Mouse (Mus musculus): ENCODE results near the gene Ralgapa2. TPM values are rescaled to one million over a fixed set of nuclear protein-coding genes. Genes with fewer than 3 reads are reported as not detected.

Ralgapa2 gene
- polyA plus RNA-seq, 1 experiment from 2014 or later: 8.7 TPM

DNA sequence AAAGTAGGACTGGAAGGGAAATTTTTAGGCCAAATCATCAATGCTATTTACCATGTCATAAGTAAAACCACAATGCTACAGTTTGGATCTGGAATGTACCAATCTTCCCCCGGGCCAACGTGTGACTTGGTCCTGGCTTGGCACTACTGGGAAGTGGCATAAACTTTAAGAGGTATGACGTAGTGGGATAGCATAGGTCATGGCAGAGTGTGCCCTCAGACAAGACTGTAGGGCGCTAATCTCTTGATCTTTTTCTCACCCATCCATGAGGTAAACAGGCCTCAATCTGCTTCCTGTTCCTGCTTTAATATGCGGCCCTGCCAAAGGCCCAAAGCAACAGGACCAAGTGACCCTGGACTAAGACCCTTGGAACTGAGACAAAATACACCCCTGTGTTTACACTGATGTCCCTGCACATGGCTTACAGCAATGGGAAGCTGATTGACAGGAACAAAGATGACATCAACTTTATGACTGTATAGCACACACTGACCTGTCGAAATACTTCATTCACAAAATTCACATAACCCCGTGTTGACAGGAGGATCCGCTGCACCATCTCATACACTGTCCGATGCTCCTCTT, 68.8 kb downstream of the Ralgapa2 start:
- Histone ChIP-seq H3K27me3 (ENCODE audit: insufficient read depth, low read length) (no peaks in the 10 kb centered on the region), H3K9me3 (ENCODE audit: low read depth, low read length) (no peaks in the 10 kb centered on the region), H3K4me2 (no peak overlapping the region), H3K4me1 (ENCODE audit: insufficient read depth) (no peaks in the 10 kb centered on the region), H3K36me3 (ENCODE audit: insufficient read depth) (no peaks in the 10 kb centered on the region), H3K4me3 (ENCODE audit: low read depth, low read length) (no peak overlapping the region), H3K9ac (no peak overlapping the region), H3K27ac (ENCODE audit: low read depth) (no peak overlapping the region)
- WGBS: 84% methylated on average over 9 of the region's 9 CpGs
- ATAC-seq (ENCODE audit: insufficient read depth) (no peak), DNase-seq (no peak)
- TF ChIP-seq CTCF (IDR thresholded peaks at IDR 0.05; ENCODE audit: low read depth): no peak

- no peaks in the 10 kb centered on the region for H3K4me1 ChIP-seq (ENCODE audit: insufficient read depth)
- H3K9ac ChIP-seq: no peak overlapping the region
- H3K27me3 ChIP-seq (ENCODE audit: insufficient read depth, low read length): no peaks in the 10 kb centered on the region
- H3K4me2 ChIP-seq: no peak overlapping the region
- no peak for DNase-seq
- no peak for ATAC-seq (ENCODE audit: insufficient read depth)
- no peak for TF ChIP-seq CTCF (IDR thresholded peaks at IDR 0.05; ENCODE audit: low read depth)
- H3K27ac ChIP-seq (ENCODE audit: low read depth): no peak overlapping the region
- H3K4me3 ChIP-seq (ENCODE audit: low read depth, low read length): no peak overlapping the region
- H3K36me3 ChIP-seq (ENCODE audit: insufficient read depth): no peaks in the 10 kb centered on the region
- 68% methylated on average over 4 of the region's 4 CpGs for WGBS
- H3K9me3 ChIP-seq (ENCODE audit: low read depth, low read length): no peaks in the 10 kb centered on the region
Observed at GRCm38 (mm10) chr2:146441711-146442110, 70.4 kb downstream of the Ralgapa2 start.

DNA sequence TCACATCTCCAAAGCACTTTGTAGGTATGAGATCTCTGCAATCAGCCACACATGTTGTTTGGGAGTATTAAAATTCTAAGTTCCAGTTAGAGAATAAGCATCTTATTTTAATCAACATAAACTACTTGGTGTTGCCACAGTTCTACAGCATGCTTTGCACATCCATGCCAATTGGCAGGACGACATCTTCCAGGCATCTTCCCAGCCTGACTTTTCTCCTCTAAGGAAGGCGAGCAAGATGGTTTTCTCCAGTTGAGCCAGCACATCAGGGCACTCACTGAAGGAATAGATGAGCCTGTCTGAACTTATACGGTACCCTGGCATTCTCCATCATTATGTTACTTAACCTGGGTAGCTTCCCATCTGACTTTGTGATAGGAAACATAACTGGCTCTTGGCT, 83.4 kb downstream of the Ralgapa2 start:
- no peak overlapping the region for H3K27ac ChIP-seq (ENCODE audit: low read depth)
- H3K4me2 ChIP-seq: no peak overlapping the region
- H3K4me1 ChIP-seq (ENCODE audit: insufficient read depth): no peaks in the 10 kb centered on the region
- no peaks in the 10 kb centered on the region for H3K9me3 ChIP-seq (ENCODE audit: low read depth, low read length)
- ATAC-seq (ENCODE audit: insufficient read depth): no peak
- no peaks in the 10 kb centered on the region for H3K36me3 ChIP-seq (ENCODE audit: insufficient read depth)
- WGBS: 86% methylated on average over 3 of the region's 3 CpGs
- no peak overlapping the region for H3K9ac ChIP-seq
- TF ChIP-seq CTCF (IDR thresholded peaks at IDR 0.05; ENCODE audit: low read depth): no peak
- no peak for DNase-seq
- H3K27me3 ChIP-seq (ENCODE audit: insufficient read depth, low read length): no peaks in the 10 kb centered on the region
- no peak overlapping the region for H3K4me3 ChIP-seq (ENCODE audit: low read depth, low read length)

GRCm38 (mm10) chr2:146427380-146427779, 84.8 kb downstream of the Ralgapa2 start:
- WGBS: 86% methylated on average over 3 of the region's 3 CpGs
- TF ChIP-seq CTCF (IDR thresholded peaks at IDR 0.05; ENCODE audit: low read depth): no peak
- H3K36me3 ChIP-seq (ENCODE audit: insufficient read depth): no peaks in the 10 kb centered on the region
- H3K4me2 ChIP-seq: no peak overlapping the region
- no peaks in the 10 kb centered on the region for H3K4me1 ChIP-seq (ENCODE audit: insufficient read depth)
- DNase-seq (no peak), ATAC-seq (ENCODE audit: insufficient read depth) (no peak)
- no peak overlapping the region for H3K27ac ChIP-seq (ENCODE audit: low read depth)
- no peaks in the 10 kb centered on the region for H3K27me3 ChIP-seq (ENCODE audit: insufficient read depth, low read length)
- H3K4me3 ChIP-seq (ENCODE audit: low read depth, low read length): no peak overlapping the region
- no peaks in the 10 kb centered on the region for H3K9me3 ChIP-seq (ENCODE audit: low read depth, low read length)
- no peak overlapping the region for H3K9ac ChIP-seq

- no peak for DNase-seq
- H3K9me3 ChIP-seq (ENCODE audit: low read depth, low read length): no peaks in the 10 kb centered on the region
- H3K4me2 ChIP-seq: no peak overlapping the region
- no peak overlapping the region for H3K27ac ChIP-seq (ENCODE audit: low read depth)
- H3K4me1 ChIP-seq (ENCODE audit: insufficient read depth): no peaks in the 10 kb centered on the region
- H3K36me3 ChIP-seq (ENCODE audit: insufficient read depth): no peaks in the 10 kb centered on the region
- H3K4me3 ChIP-seq (ENCODE audit: low read depth, low read length): no peak overlapping the region
- 81% methylated on average over 7 of the region's 7 CpGs for WGBS
- no peaks in the 10 kb centered on the region for H3K27me3 ChIP-seq (ENCODE audit: insufficient read depth, low read length)
- no peak for ATAC-seq (ENCODE audit: insufficient read depth)
- H3K9ac ChIP-seq: no peak overlapping the region
- no peak for TF ChIP-seq CTCF (IDR thresholded peaks at IDR 0.05; ENCODE audit: low read depth)
Observed at GRCm38 (mm10) chr2:146426321-146426720, 85.8 kb downstream of the Ralgapa2 start.

DNA sequence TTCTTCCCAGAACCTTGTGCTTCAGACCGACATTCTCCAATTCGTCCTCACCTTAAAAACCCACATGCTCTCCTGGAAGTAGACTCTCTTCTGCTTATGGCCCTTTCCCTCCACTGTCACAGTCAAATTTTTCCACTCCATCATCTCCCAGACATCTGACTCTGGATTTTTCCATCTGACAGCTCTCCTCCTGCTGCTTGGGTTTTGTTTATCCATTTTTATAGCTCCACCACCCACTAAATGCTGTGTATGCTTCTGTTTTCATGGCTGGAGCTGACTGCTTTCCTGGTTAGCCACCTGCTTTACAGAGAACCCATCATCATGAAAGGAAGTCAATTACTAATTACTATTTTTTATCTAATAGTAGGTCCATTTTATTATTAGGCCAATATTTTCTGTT, 86.9 kb downstream of the Ralgapa2 start:
- 77% methylated on average over 2 of the region's 2 CpGs for WGBS
- DNase-seq: no peak
- Histone ChIP-seq H3K36me3 (ENCODE audit: insufficient read depth) (no peaks in the 10 kb centered on the region), H3K27me3 (ENCODE audit: insufficient read depth, low read length) (no peaks in the 10 kb centered on the region), H3K9ac (no peak overlapping the region), H3K4me2 (no peak overlapping the region), H3K9me3 (ENCODE audit: low read depth, low read length) (no peaks in the 10 kb centered on the region), H3K27ac (ENCODE audit: low read depth) (no peak overlapping the region), H3K4me1 (ENCODE audit: insufficient read depth) (no peaks in the 10 kb centered on the region), H3K4me3 (ENCODE audit: low read depth, low read length) (no peak overlapping the region)
- TF ChIP-seq CTCF (IDR thresholded peaks at IDR 0.05; ENCODE audit: low read depth): no peak
- no peak for ATAC-seq (ENCODE audit: insufficient read depth)

- ATAC-seq (ENCODE audit: insufficient read depth) (no peak), DNase-seq (no peak)
- Histone ChIP-seq H3K4me3 (ENCODE audit: low read depth, low read length) (no peak overlapping the region), H3K27ac (ENCODE audit: low read depth) (no peak overlapping the region), H3K4me2 (no peak overlapping the region), H3K9ac (no peak overlapping the region), H3K4me1 (ENCODE audit: insufficient read depth) (no peaks in the 10 kb centered on the region), H3K27me3 (ENCODE audit: insufficient read depth, low read length) (no peaks in the 10 kb centered on the region), H3K36me3 (ENCODE audit: insufficient read depth) (no peaks in the 10 kb centered on the region), H3K9me3 (ENCODE audit: low read depth, low read length) (no peaks in the 10 kb centered on the region)
- 74% methylated on average over 4 of the region's 4 CpGs for whole genome bisulfite sequencing
- TF ChIP-seq CTCF (IDR thresholded peaks at IDR 0.05; ENCODE audit: low read depth): no peak
Observed at GRCm38 (mm10) chr2:146423710-146424301, 88.3 kb downstream of the Ralgapa2 start.
